Mouse (Mus musculus): ENCODE data around the gene Bcl6b. TPM values are rescaled to one million over a fixed set of nuclear protein-coding genes. Genes with fewer than 3 reads are reported as not detected.
A peak's percentile ranks its signal among the peaks of the same experiment; 100 is the strongest.

Bcl6b gene
- polyA plus RNA-seq, 1 experiment from 2014 or later = 3.2 TPM

GRCm38 (mm10) chr11:70214191-70214855 is 15.3 kb downstream of the Bcl6b start:
- H3K9me3 ChIP-seq (ENCODE audit: control insufficient read depth, low read length) = no peaks in the 10 kb centered on the region
- H3K4me1 ChIP-seq (replicated peaks; ENCODE audit: control insufficient read depth, insufficient read depth) = peaks cover 3% of the 10 kb centered on the region; the same call in 1 of the 2 replicates
- no peak for DNase-seq (ENCODE audit: low spot score)
- 2% methylated on average over 44 of the region's 46 CpGs for WGBS
- H3K4me2 ChIP-seq (replicated peaks; ENCODE audit: low read depth) = peak overlapping the region; percentile 58
- peaks cover 3% of the 10 kb centered on the region; the same call in 1 of the 2 replicates for H3K27me3 ChIP-seq (ENCODE audit: control insufficient read depth, insufficient read depth, low read length)
- no peak overlapping the region for H3K27ac ChIP-seq (replicated peaks)
- H3K36me3 ChIP-seq (ENCODE audit: control insufficient read depth, insufficient read depth, low read length) = no peaks in the 10 kb centered on the region
- H3K4me3 ChIP-seq (ENCODE audit: low read depth, low read length) = peak overlapping the region; percentile 29
- peak overlapping the region; percentile 41 for H3K9ac ChIP-seq (ENCODE audit: low read length)
- peak; percentile 19; the same call in 1 of the 2 replicates for ATAC-seq (ENCODE audit: low FRiP score, low TSS enrichment)
- no peak for TF ChIP-seq EP300 (optimal IDR thresholded peaks at IDR 0.05)
- TF ChIP-seq CTCF (IDR thresholded peaks at IDR 0.05; ENCODE audit: low read depth) = no peak

GRCm38 (mm10) chr11:70213736-70214135 is 15.9 kb downstream of the Bcl6b start:
- H3K36me3 ChIP-seq (ENCODE audit: control insufficient read depth, insufficient read depth, low read length) = no peaks in the 10 kb centered on the region
- H3K4me2 ChIP-seq (replicated peaks; ENCODE audit: low read depth) = peak overlapping the region; percentile 58
- WGBS = 7% methylated on average over 23 of the region's 26 CpGs
- DNase-seq (ENCODE audit: low spot score) = no peak
- TF ChIP-seq CTCF (IDR thresholded peaks at IDR 0.05; ENCODE audit: low read depth) = no peak
- H3K4me3 ChIP-seq (ENCODE audit: low read depth, low read length) = peak overlapping the region; percentile 29
- H3K27ac ChIP-seq (replicated peaks) = no peak overlapping the region
- H3K9me3 ChIP-seq (ENCODE audit: control insufficient read depth, low read length) = no peaks in the 10 kb centered on the region
- H3K9ac ChIP-seq (ENCODE audit: low read length) = peak overlapping the region; percentile 41
- peak; percentile 40 for ATAC-seq (ENCODE audit: low FRiP score, low TSS enrichment)
- H3K27me3 ChIP-seq (ENCODE audit: control insufficient read depth, insufficient read depth, low read length) = peaks cover 3% of the 10 kb centered on the region; the same call in 1 of the 2 replicates
- H3K4me1 ChIP-seq (replicated peaks; ENCODE audit: control insufficient read depth, insufficient read depth) = peaks cover 3% of the 10 kb centered on the region; the same call in 1 of the 2 replicates

- Histone ChIP-seq H3K27me3 (ENCODE audit: control insufficient read depth, insufficient read depth, low read length) (peaks cover 3% of the 10 kb centered on the region; the same call in 1 of the 2 replicates), H3K4me1 (replicated peaks; ENCODE audit: control insufficient read depth, insufficient read depth) (peaks cover 3% of the 10 kb centered on the region; the same call in 1 of the 2 replicates), H3K27ac (replicated peaks) (0 out of 2 replicates have a peak overlapping the region, but pooled peaks have one; percentile 35), H3K9ac (ENCODE audit: low read length) (no peak overlapping the region), H3K4me3 (ENCODE audit: low read depth, low read length) (no peak overlapping the region), H3K9me3 (ENCODE audit: control insufficient read depth, low read length) (no peaks in the 10 kb centered on the region), H3K4me2 (replicated peaks; ENCODE audit: low read depth) (peak overlapping the region; percentile 58; the same call in 1 of the 2 replicates), H3K36me3 (ENCODE audit: control insufficient read depth, insufficient read depth, low read length) (no peaks in the 10 kb centered on the region)
- ATAC-seq (ENCODE audit: low FRiP score, low TSS enrichment) (no peak), DNase-seq (ENCODE audit: low spot score) (peak; percentile 86)
- WGBS = 11% methylated on average over 9 of the region's 9 CpGs
- TF ChIP-seq CTCF (IDR thresholded peaks at IDR 0.05; ENCODE audit: low read depth) = peak; percentile 89
- TF ChIP-seq EP300 (optimal IDR thresholded peaks at IDR 0.05) = no peak
Measured at GRCm38 (mm10) chr11:70212896-70213295, 16.7 kb downstream of the Bcl6b start.

GRCm38 (mm10) chr11:70212423-70212822 is 17.2 kb downstream of the Bcl6b start, which contains the start of gene Slc16a11:
Gene Slc16a11 (plus strand): TSS chr11:70212752.
- H3K27me3 ChIP-seq (ENCODE audit: control insufficient read depth, insufficient read depth, low read length) = peaks cover 3% of the 10 kb centered on the region; the same call in 1 of the 2 replicates
- DNase-seq (ENCODE audit: low spot score) = no peak
- H3K4me1 ChIP-seq (replicated peaks; ENCODE audit: control insufficient read depth, insufficient read depth) = peaks cover 3% of the 10 kb centered on the region; the same call in 1 of the 2 replicates
- H3K4me2 ChIP-seq (replicated peaks; ENCODE audit: low read depth) = peak within 1 kb of the TSS; percentile 58
- no peaks in the 10 kb centered on the region for H3K9me3 ChIP-seq (ENCODE audit: control insufficient read depth, low read length)
- WGBS = 48% methylated on average over 6 of the region's 6 CpGs
- H3K36me3 ChIP-seq (ENCODE audit: control insufficient read depth, insufficient read depth, low read length) = no peaks in the 10 kb centered on the region
- peak within 1 kb of the TSS; percentile 29 for H3K4me3 ChIP-seq (ENCODE audit: low read depth, low read length)
- H3K27ac ChIP-seq (replicated peaks) = 0 out of 2 replicates have a peak within 1 kb of the TSS, but pooled peaks have one; percentile 35
- H3K9ac ChIP-seq (ENCODE audit: low read length) = no peak within 1 kb of the TSS
- no peak for TF ChIP-seq CTCF (IDR thresholded peaks at IDR 0.05; ENCODE audit: low read depth)
- no peak for TF ChIP-seq EP300 (optimal IDR thresholded peaks at IDR 0.05)
- ATAC-seq (ENCODE audit: low FRiP score, low TSS enrichment) = no peak

- no peak for ATAC-seq (ENCODE audit: low FRiP score, low TSS enrichment)
- H3K4me2 ChIP-seq (replicated peaks; ENCODE audit: low read depth) = no peak overlapping the region
- peaks cover 3% of the 10 kb centered on the region; the same call in 1 of the 2 replicates for H3K4me1 ChIP-seq (replicated peaks; ENCODE audit: control insufficient read depth, insufficient read depth)
- TF ChIP-seq CTCF (IDR thresholded peaks at IDR 0.05; ENCODE audit: low read depth) = no peak
- no peak for TF ChIP-seq EP300 (optimal IDR thresholded peaks at IDR 0.05)
- H3K36me3 ChIP-seq (ENCODE audit: control insufficient read depth, insufficient read depth, low read length) = no peaks in the 10 kb centered on the region
- H3K9ac ChIP-seq (ENCODE audit: low read length) = no peak overlapping the region
- H3K4me3 ChIP-seq (ENCODE audit: low read depth, low read length) = no peak overlapping the region
- H3K27me3 ChIP-seq (ENCODE audit: control insufficient read depth, insufficient read depth, low read length) = peaks cover 3% of the 10 kb centered on the region; the same call in 1 of the 2 replicates
- DNase-seq (ENCODE audit: low spot score) = no peak
- no peak overlapping the region for H3K27ac ChIP-seq (replicated peaks)
- 79% methylated on average over 6 of the region's 6 CpGs for WGBS
- H3K9me3 ChIP-seq (ENCODE audit: control insufficient read depth, low read length) = no peaks in the 10 kb centered on the region
Measured at GRCm38 (mm10) chr11:70211972-70212371, 17.6 kb downstream of the Bcl6b start.

- TF ChIP-seq EP300 (optimal IDR thresholded peaks at IDR 0.05) (peak; percentile 67), CTCF (IDR thresholded peaks at IDR 0.05; ENCODE audit: low read depth) (no peak)
- 71% methylated on average over 2 of the region's 2 CpGs for WGBS
- no peak for DNase-seq (ENCODE audit: low spot score)
Measured at GRCm38 (mm10) chr11:70210681-70211080, 18.9 kb downstream of the Bcl6b start.

More at GRCm38 (mm10) chr11:70210681-70211080, 18.9 kb downstream of the Bcl6b start:
- ATAC-seq (ENCODE audit: low FRiP score, low TSS enrichment) = no peak
- Histone ChIP-seq H3K9me3 (ENCODE audit: control insufficient read depth, low read length) (no peaks in the 10 kb centered on the region), H3K27ac (replicated peaks) (no peak overlapping the region), H3K4me1 (replicated peaks; ENCODE audit: control insufficient read depth, insufficient read depth) (peaks cover 3% of the 10 kb centered on the region; the same call in 1 of the 2 replicates), H3K27me3 (ENCODE audit: control insufficient read depth, insufficient read depth, low read length) (peaks cover 3% of the 10 kb centered on the region; the same call in 1 of the 2 replicates), H3K36me3 (ENCODE audit: control insufficient read depth, insufficient read depth, low read length) (no peaks in the 10 kb centered on the region), H3K9ac (ENCODE audit: low read length) (no peak overlapping the region), H3K4me2 (replicated peaks; ENCODE audit: low read depth) (no peak overlapping the region), H3K4me3 (ENCODE audit: low read depth, low read length) (no peak overlapping the region)

All from stomach, postnatal 0 days (tissue).